Mouse (Mus musculus): ENCODE measurements around the gene Abt1.

DNA sequence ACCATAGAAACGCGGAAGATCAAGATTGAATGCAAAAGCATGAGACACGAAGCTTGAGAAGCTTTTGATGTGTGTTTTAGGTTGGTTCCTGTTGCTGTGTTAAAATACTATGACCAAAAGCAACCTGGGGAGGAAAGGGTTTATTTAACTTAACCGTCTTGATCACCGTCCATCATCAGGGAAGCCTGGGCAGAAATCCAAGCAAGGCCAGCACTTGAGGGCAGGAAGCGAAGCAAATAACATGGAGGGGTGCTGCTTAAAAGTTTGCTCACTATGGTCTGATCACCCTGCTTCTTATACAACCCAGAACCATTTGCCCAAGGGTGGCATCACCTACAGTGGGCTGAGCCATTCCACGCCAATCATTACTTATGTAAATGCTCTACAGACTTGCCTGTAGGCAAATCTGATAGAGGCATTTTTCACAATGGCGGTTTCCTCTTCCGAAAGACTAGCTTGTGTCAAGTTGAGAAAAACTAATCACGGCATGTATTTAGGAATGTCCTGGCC lies 3.8 kb upstream of the Abt1 start:
- TF ChIP-seq CTCF (IDR thresholded peaks at IDR 0.05; ENCODE audit: borderline replicate concordance, extremely low read depth, insufficient read depth, insufficient read length), result no peak
- TF ChIP-seq POLR2A (IDR thresholded peaks at IDR 0.05; ENCODE audit: borderline replicate concordance, extremely low read depth, insufficient read depth, insufficient read length, poor library complexity, severe bottlenecking), result no peak

All from brain, embryonic 14.5 days (tissue).